Mouse (Mus musculus) embryonic facial prominence, embryonic 10.5 days (tissue): Measurements from ENCODE around the gene Proca1. TPM values are rescaled to one million over a fixed set of nuclear protein-coding genes. Genes with fewer than 3 reads are reported as not detected.

Source experiments
- DNase-seq: peaks from one replicate; pipeline ENCODE4 v3.0.0-alpha.2; 2017; ENCODE audit warnings: low spot score
- H3K27ac ChIP-seq: fragments of 300-500 bp; sonication (generic); replicated peaks from 2 replicates; pipeline ENCODE4 v1.5.1; 2016; ENCODE audit warnings: mild to moderate bottlenecking
- H3K27me3 ChIP-seq: fragments of 300-500 bp; sonication (generic); replicated peaks from 2 replicates; pipeline ENCODE4 v1.6.1; 2016; ENCODE audit warnings: low read depth, mild to moderate bottlenecking; ENCODE audit not compliant: poor library complexity, severe bottlenecking
- H3K36me3 ChIP-seq: fragments of 300-500 bp; sonication (generic); replicated peaks from 2 replicates; pipeline ENCODE4 v1.6.1; 2016; ENCODE audit warnings: mild to moderate bottlenecking, moderate library complexity
- H3K4me1 ChIP-seq: fragments of 300-500 bp; sonication (generic); 2 replicates; pipeline ENCODE4 v1.6.1; 2016
- H3K4me3 ChIP-seq: fragments of 300-500 bp; sonication (generic); 2 replicates; pipeline ENCODE4 v1.5.1; 2016; ENCODE audit warnings: mild to moderate bottlenecking, moderate library complexity
- H3K9me3 ChIP-seq: fragments of 300-500 bp; sonication (generic); 2 replicates; pipeline ENCODE4 v1.6.1; 2016; ENCODE audit warnings: mild to moderate bottlenecking
- WGBS: fragments of 180-500 bp; shearing (Covaris S2); methylation state at CpG from one replicate; pipeline ENCODE4 v1.1.7; 2016; 5-methylcytosine and 5-hydroxymethylcytosine counted together
- microRNA-seq: library from miRNA; unstranded; fragments of <30 nt; microRNA quantifications from one replicate; pipeline ENCODE4, GENCODE M21; 2017
- polyA plus RNA-seq: library from polyadenylated mRNA; unstranded; fragments of >200 nt; fragmentation: Nextera tagmentation; extraction: Ambion mirVana; gene quantifications from 2 replicates; pipeline ENCODE4 v1.2.1, GENCODE M21; 2016

Gene Proca1
- polyA plus RNA-seq, 1 experiment from 2014 or later: 2.3 TPM

GRCm38 (mm10) chr11:78215709-78216317, 22.6 kb downstream of the Proca1 start:
- 92% methylated on average over 11 of the region's 11 CpGs for WGBS
- Histone ChIP-seq H3K9me3 (no peaks in the 10 kb centered on the region), H3K4me3 (no peak overlapping the region), H3K27ac (no peak overlapping the region), H3K4me1 (no peaks in the 10 kb centered on the region), H3K27me3 (no peaks in the 10 kb centered on the region), H3K36me3 (peaks cover 100% of the 10 kb centered on the region)
- DNase-seq: no peak

DNA sequence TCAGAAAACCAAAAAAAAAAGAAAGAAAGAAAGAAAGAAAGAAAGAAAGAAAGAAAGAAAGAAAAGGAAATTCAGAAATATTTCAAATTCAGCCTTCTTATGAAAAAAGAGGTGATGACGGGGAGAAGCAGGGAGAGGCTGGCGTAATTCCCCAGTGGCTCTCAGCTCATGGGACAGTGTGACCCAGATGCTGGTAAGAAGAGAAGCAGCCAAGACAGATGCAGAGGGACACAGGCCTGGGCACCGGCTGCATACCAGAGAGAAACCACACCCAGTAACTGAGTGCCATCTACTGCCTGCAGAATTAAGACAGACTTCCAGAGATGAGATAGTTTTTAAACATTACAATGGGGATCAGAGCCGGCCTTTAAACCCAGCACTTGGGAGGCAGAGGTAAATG, 30.4 kb downstream of the Proca1 start:
- H3K4me3 ChIP-seq: no peak overlapping the region
- H3K4me1 ChIP-seq: no peaks in the 10 kb centered on the region
- 94% methylated on average over 4 of the region's 4 CpGs for WGBS
- peaks cover 100% of the 10 kb centered on the region for H3K36me3 ChIP-seq
- H3K27ac ChIP-seq: no peak overlapping the region
- no peak for DNase-seq
- no peaks in the 10 kb centered on the region for H3K9me3 ChIP-seq
- H3K27me3 ChIP-seq: no peaks in the 10 kb centered on the region

DNA sequence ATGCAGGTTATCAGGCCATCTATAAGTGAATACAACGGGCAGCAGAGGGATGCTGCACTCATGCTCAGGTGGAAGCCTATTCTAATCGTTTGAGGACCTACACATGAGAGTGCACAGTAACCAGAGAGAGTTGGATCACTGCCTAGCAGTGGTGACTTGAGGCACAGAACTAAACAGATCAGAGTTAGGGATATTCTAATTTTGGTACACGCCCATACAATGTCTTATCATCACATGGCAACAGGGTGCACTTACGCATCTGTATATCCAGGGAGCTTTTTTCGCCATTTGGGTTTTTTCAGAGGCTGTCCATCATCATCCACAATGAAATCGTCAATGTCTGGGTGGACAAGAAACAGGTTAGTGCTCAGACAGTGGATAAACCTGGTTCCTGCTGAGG, 38.3 kb downstream of the Proca1 start:
- H3K27ac ChIP-seq: no peak overlapping the region
- peaks cover 96% of the 10 kb centered on the region for H3K36me3 ChIP-seq
- 94% methylated on average over 6 of the region's 6 CpGs for WGBS
- H3K4me3 ChIP-seq: no peak overlapping the region
- no peak for DNase-seq
- H3K9me3 ChIP-seq: no peaks in the 10 kb centered on the region
- no peaks in the 10 kb centered on the region for H3K4me1 ChIP-seq
- no peaks in the 10 kb centered on the region for H3K27me3 ChIP-seq

GRCm38 (mm10) chr11:78240193-78240857, 47.1 kb downstream of the Proca1 start:
- DNase-seq: no peak

GRCm38 (mm10) chr11:78245261-78245626, 52.1 kb downstream of the Proca1 start:
- Histone ChIP-seq H3K36me3 (peaks cover 21% of the 10 kb centered on the region), H3K27ac (peak overlapping the region; percentile 89), H3K4me1 (peaks cover 34% of the 10 kb centered on the region), H3K9me3 (no peaks in the 10 kb centered on the region), H3K4me3 (peak overlapping the region; percentile 99), H3K27me3 (no peaks in the 10 kb centered on the region)
- under 1% methylated on average over 19 of the region's 19 CpGs for WGBS
- DNase-seq: no peak

More at GRCm38 (mm10) chr11:78240193-78240857, 47.1 kb downstream of the Proca1 start:
- peaks cover 51% of the 10 kb centered on the region for H3K36me3 ChIP-seq
- no peak overlapping the region for H3K4me3 ChIP-seq
- H3K4me1 ChIP-seq: peaks cover 12% of the 10 kb centered on the region
- 91% methylated on average over 9 of the region's 9 CpGs for whole genome bisulfite sequencing
- no peaks in the 10 kb centered on the region for H3K27me3 ChIP-seq
- no peaks in the 10 kb centered on the region for H3K9me3 ChIP-seq
- no peak overlapping the region for H3K27ac ChIP-seq

GRCm38 (mm10) chr11:78245627-78246317, 52.6 kb downstream of the Proca1 start, which contains the start of the genes Sdf2 and Supt6:
Sdf2 (plus strand) TSS chr11:78245746.
Supt6 (minus strand) TSS chr11:78245987.
- H3K27me3 ChIP-seq: no peaks in the 10 kb centered on the region
- peaks cover 21% of the 10 kb centered on the region for H3K36me3 ChIP-seq
- under 1% methylated on average over 50 of the region's 50 CpGs for WGBS
- H3K27ac ChIP-seq: peak within 1 kb of the TSS; percentile 89
- peaks cover 34% of the 10 kb centered on the region for H3K4me1 ChIP-seq
- H3K4me3 ChIP-seq: peak within 1 kb of the TSS; percentile 99
- peak; percentile 91 for DNase-seq
- H3K9me3 ChIP-seq: no peaks in the 10 kb centered on the region

DNA sequence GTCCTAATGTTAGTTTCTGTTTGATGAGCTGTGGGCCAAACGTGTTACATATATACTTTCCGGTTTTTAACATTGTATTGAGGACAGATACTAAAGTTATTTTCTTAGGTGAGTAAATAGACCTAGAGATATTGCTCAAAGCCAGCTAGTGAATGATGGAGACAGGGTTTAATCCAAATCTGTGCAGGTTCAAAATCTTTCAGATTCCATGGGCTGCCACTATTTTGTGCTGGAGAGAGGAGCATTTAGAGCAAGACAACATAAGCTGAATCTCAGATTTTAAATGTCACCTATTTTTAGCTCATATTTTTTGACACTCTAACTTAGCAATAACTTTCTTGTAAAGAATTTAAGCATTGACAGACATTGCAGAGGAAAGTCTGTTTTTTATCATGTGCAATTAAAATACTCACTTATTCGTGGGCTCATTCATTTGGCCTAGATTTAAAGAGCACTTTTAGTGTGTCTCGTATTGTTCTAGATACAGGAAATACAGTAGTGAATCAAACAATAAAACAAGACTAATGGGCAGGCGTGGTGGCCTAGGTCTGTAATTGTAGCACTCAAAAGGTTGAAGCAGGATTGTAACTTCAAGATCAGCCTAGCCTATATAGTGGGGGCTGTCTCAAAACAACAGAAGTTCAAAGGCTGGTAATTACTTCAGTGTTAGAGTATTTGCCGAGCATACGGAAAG, 53.3 kb downstream of the Proca1 start:
- peak overlapping the region; percentile 89; the same call in 1 of the 2 replicates for H3K27ac ChIP-seq
- no peak for DNase-seq

DNA sequence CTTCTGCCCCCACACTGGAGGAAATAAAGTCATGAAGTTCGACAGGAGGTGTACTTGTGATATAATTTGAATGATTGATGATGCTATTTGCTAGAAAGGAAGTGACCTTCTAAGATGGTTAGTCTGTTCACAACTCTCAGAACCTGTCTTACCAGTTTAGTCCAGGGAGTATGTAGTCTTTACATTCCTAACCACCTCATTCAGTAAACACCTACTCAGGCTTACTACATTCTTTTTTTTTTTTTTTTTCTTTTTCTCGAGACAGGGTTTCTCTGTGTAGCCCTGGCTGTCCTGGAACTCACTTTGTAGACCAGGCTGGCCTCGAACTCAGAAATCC, 53.8 kb downstream of the Proca1 start:
- WGBS: 73% methylated on average over 3 of the region's 3 CpGs
- Histone ChIP-seq H3K9me3 (no peaks in the 10 kb centered on the region), H3K4me1 (peaks cover 34% of the 10 kb centered on the region), H3K36me3 (peaks cover 28% of the 10 kb centered on the region), H3K27ac (no peak overlapping the region), H3K27me3 (no peaks in the 10 kb centered on the region), H3K4me3 (peak overlapping the region; percentile 99)
- no peak for DNase-seq

More for the DNA sequence above, 53.3 kb downstream of the Proca1 start:
- 55% methylated on average over 7 of the region's 7 CpGs for WGBS
- no peaks in the 10 kb centered on the region for H3K9me3 ChIP-seq
- peak overlapping the region; percentile 99 for H3K4me3 ChIP-seq
- peaks cover 34% of the 10 kb centered on the region for H3K4me1 ChIP-seq
- H3K36me3 ChIP-seq: peaks cover 25% of the 10 kb centered on the region
- H3K27me3 ChIP-seq: no peaks in the 10 kb centered on the region

GRCm38 (mm10) chr11:78247727-78248140, 54.5 kb downstream of the Proca1 start:
- Histone ChIP-seq H3K4me3 (peak overlapping the region; percentile 34), H3K9me3 (no peaks in the 10 kb centered on the region)
- DNase-seq: no peak

More at GRCm38 (mm10) chr11:78247727-78248140, 54.5 kb downstream of the Proca1 start:
- no peak overlapping the region for H3K27ac ChIP-seq
- no peaks in the 10 kb centered on the region for H3K27me3 ChIP-seq
- WGBS: 61% methylated on average over 4 of the region's 4 CpGs
- peaks cover 34% of the 10 kb centered on the region for H3K36me3 ChIP-seq
- H3K4me1 ChIP-seq: peaks cover 34% of the 10 kb centered on the region

Small RNAs within 50 kb of the gene (microRNA-seq; reads per million reads assigned to microRNA genes)
- gene Mir7653: not detected

Other genes starting within 250 kb of the Proca1 start
- 20.5 and 21.6 TPM in 2 replicates for gene Phf12, start 210.6 kb upstream of the Proca1 start, polyA plus RNA-seq
- gene Dhrs13, start 161.1 kb upstream of the Proca1 start, polyA plus RNA-seq: 12.8 and 13.2 TPM in 2 replicates
- 57.8 and 60.9 TPM in 2 replicates for gene Flot2, start 155.5 kb upstream of the Proca1 start, polyA plus RNA-seq
- gene Eral1, start 113.0 kb upstream of the Proca1 start, polyA plus RNA-seq: 40.9 and 41.5 TPM in 2 replicates
- 28.2 and 29.9 TPM in 2 replicates for gene Fam222b, start 98.7 kb upstream of the Proca1 start, polyA plus RNA-seq
- gene Traf4, start 27.8 kb upstream of the Proca1 start, polyA plus RNA-seq: 151 and 157 TPM in 2 replicates
- 13.5 and 15.3 TPM in 2 replicates for gene Nek8, start 16.7 kb upstream of the Proca1 start, polyA plus RNA-seq
- gene Tlcd1, start 16.7 kb upstream of the Proca1 start, polyA plus RNA-seq: 8.8 and 9.2 TPM in 2 replicates
- 1,123 and 1,138 TPM in 2 replicates for gene Rpl23a, start 9.8 kb upstream of the Proca1 start, polyA plus RNA-seq
- 107 and 123 TPM in 2 replicates for gene Rab34, start 5.0 kb upstream of the Proca1 start, polyA plus RNA-seq
- gene Sdf2, start 52.4 kb downstream of the Proca1 start, polyA plus RNA-seq: 43.5 and 44.9 TPM in 2 replicates
- gene Supt6, start 52.6 kb downstream of the Proca1 start, polyA plus RNA-seq: 39.2 TPM in 2 replicates
- 60.4 and 72.1 TPM in 2 replicates for gene 2610507B11Rik, start 68.4 kb downstream of the Proca1 start, polyA plus RNA-seq
- gene BC030499, start 97.4 kb downstream of the Proca1 start, polyA plus RNA-seq: 0.48 and 0.49 TPM in 2 replicates
- gene Spag5, start 108.1 kb downstream of the Proca1 start, polyA plus RNA-seq: 65.7 and 73.1 TPM in 2 replicates
- 3.0 and 3.2 TPM in 2 replicates for gene Aldoc, start 129.6 kb downstream of the Proca1 start, polyA plus RNA-seq
- gene Pigs, start 135.0 kb downstream of the Proca1 start, polyA plus RNA-seq: 73.7 and 74.9 TPM in 2 replicates
- gene Unc119, start 150.1 kb downstream of the Proca1 start, polyA plus RNA-seq: 67.7 and 69.1 TPM in 2 replicates
- 0.21 and 0.26 TPM in 2 replicates for gene Foxn1, start 193.2 kb downstream of the Proca1 start, polyA plus RNA-seq
- gene Slc13a2, start 228.8 kb downstream of the Proca1 start, polyA plus RNA-seq: not detected in 2 replicates